Mouse (Mus musculus) ES-Bruce4 (cell line): ENCODE results near the gene Adcy1. TPM values are rescaled to one million over a fixed set of nuclear protein-coding genes. Genes with fewer than 3 reads are reported as not detected.

Experiments
- H3K27ac ChIP-seq: 2 replicates; pipeline ENCODE4 v1.5.1; 2012; ENCODE audit warnings: low read length, inconsistent platforms; ENCODE audit not compliant: insufficient read depth
- H3K27me3 ChIP-seq: 2 replicates; pipeline ENCODE4 v1.6.1; 2012; ENCODE audit warnings: mild to moderate bottlenecking, low read length, inconsistent platforms; ENCODE audit not compliant: control insufficient read depth, poor library complexity, insufficient read depth, severe bottlenecking
- H3K36me3 ChIP-seq: 2 replicates; pipeline ENCODE4 v1.6.1; 2012; ENCODE audit warnings: inconsistent platforms, mild to moderate bottlenecking, low read length, moderate library complexity; ENCODE audit not compliant: control insufficient read depth, poor library complexity, insufficient read depth, severe bottlenecking
- H3K4me1 ChIP-seq: one replicate; pipeline ENCODE4 v1.8.1; 2011; ENCODE audit warnings: low read length; ENCODE audit not compliant: control insufficient read depth, insufficient read depth
- H3K4me3 ChIP-seq: 2 replicates; pipeline ENCODE4 v1.5.1; 2011; ENCODE audit warnings: low read depth, mild to moderate bottlenecking, low read length
- H3K9ac ChIP-seq: 2 replicates; pipeline ENCODE4 v1.6.1; 2012; ENCODE audit warnings: low read depth, mild to moderate bottlenecking, inconsistent platforms; ENCODE audit not compliant: poor library complexity, severe bottlenecking
- H3K9me3 ChIP-seq: replicated peaks from 2 replicates; pipeline ENCODE4 v1.6.1; 2012; ENCODE audit warnings: mild to moderate bottlenecking, low read length, inconsistent platforms; ENCODE audit not compliant: control insufficient read depth, poor library complexity, insufficient read depth, severe bottlenecking
- CTCF ChIP-seq: IDR thresholded peaks from one replicate; pipeline ENCODE4 v1.8.1; 2011; ENCODE audit warnings: low read depth, low read length
- EP300 ChIP-seq: IDR thresholded peaks from 2 replicates; pipeline ENCODE4 v1.6.1; 2011; ENCODE audit warnings: low read depth, low read length; ENCODE audit not compliant: insufficient read depth
- POLR2A ChIP-seq: IDR thresholded peaks from one replicate; pipeline ENCODE4 v1.8.1; 2011; ENCODE audit warnings: low read length; ENCODE audit not compliant: insufficient read depth
- polyA plus RNA-seq: library from polyadenylated mRNA; stranded (reverse); fragments of >200 nt; gene quantifications from 2 replicates; pipeline ENCODE4 v1.2.4, GENCODE M21; 2011; ENCODE audit warnings: low read depth; ENCODE audit not compliant: missing spikeins, insufficient read depth, insufficient read length

Gene Adcy1
- polyA plus RNA-seq, 1 experiment, result 5.7 TPM

GRCm38 (mm10) chr11:7114312-7114711, 51.0 kb downstream of the Adcy1 start:
- TF ChIP-seq CTCF, result no peak
- no peak for TF ChIP-seq EP300
- TF ChIP-seq POLR2A, result no peak
- no peaks in the 10 kb centered on the region for H3K27me3 ChIP-seq
- H3K9me3 ChIP-seq, result no peaks in the 10 kb centered on the region
- H3K4me1 ChIP-seq, result no peaks in the 10 kb centered on the region
- H3K9ac ChIP-seq, result no peak overlapping the region
- no peak overlapping the region for H3K4me3 ChIP-seq
- no peaks in the 10 kb centered on the region for H3K36me3 ChIP-seq
- H3K27ac ChIP-seq, result no peak overlapping the region

- no peaks in the 10 kb centered on the region for H3K27me3 ChIP-seq
- no peak overlapping the region for H3K9ac ChIP-seq
- H3K9me3 ChIP-seq, result no peaks in the 10 kb centered on the region
- H3K36me3 ChIP-seq, result no peaks in the 10 kb centered on the region
- H3K27ac ChIP-seq, result no peak overlapping the region
- H3K4me1 ChIP-seq, result no peaks in the 10 kb centered on the region
- TF ChIP-seq POLR2A (no peak), EP300 (no peak), CTCF (no peak)
- H3K4me3 ChIP-seq, result no peak overlapping the region
Measured at GRCm38 (mm10) chr11:7116647-7117046, 53.4 kb downstream of the Adcy1 start.

GRCm38 (mm10) chr11:7129319-7130051, 66.2 kb downstream of the Adcy1 start:
- Histone ChIP-seq H3K27me3 (no peaks in the 10 kb centered on the region), H3K9ac (no peak overlapping the region), H3K36me3 (peaks cover 2% of the 10 kb centered on the region; the same call in 1 of the 2 replicates), H3K4me3 (no peak overlapping the region), H3K4me1 (no peaks in the 10 kb centered on the region), H3K27ac (no peak overlapping the region), H3K9me3 (no peaks in the 10 kb centered on the region)
- TF ChIP-seq EP300, result no peak
- TF ChIP-seq CTCF, result no peak
- TF ChIP-seq POLR2A, result no peak

GRCm38 (mm10) chr11:7132736-7133387, 69.6 kb downstream of the Adcy1 start:
- Histone ChIP-seq H3K27ac (no peak overlapping the region), H3K9me3 (no peaks in the 10 kb centered on the region), H3K27me3 (no peaks in the 10 kb centered on the region), H3K4me1 (no peaks in the 10 kb centered on the region), H3K4me3 (no peak overlapping the region), H3K9ac (no peak overlapping the region), H3K36me3 (peaks cover 2% of the 10 kb centered on the region; the same call in 1 of the 2 replicates)
- TF ChIP-seq POLR2A (no peak), EP300 (no peak), CTCF (no peak)

- Histone ChIP-seq H3K36me3 (peaks cover 2% of the 10 kb centered on the region; the same call in 1 of the 2 replicates), H3K9me3 (no peaks in the 10 kb centered on the region), H3K4me3 (no peak overlapping the region), H3K9ac (no peak overlapping the region), H3K27me3 (no peaks in the 10 kb centered on the region), H3K27ac (no peak overlapping the region), H3K4me1 (no peaks in the 10 kb centered on the region)
- TF ChIP-seq POLR2A (no peak), CTCF (no peak), EP300 (no peak)
Measured at GRCm38 (mm10) chr11:7133736-7134135, 70.4 kb downstream of the Adcy1 start.

GRCm38 (mm10) chr11:7134319-7134718, 71.0 kb downstream of the Adcy1 start:
- H3K36me3 ChIP-seq, result peaks cover 2% of the 10 kb centered on the region; the same call in 1 of the 2 replicates
- H3K9ac ChIP-seq, result no peak overlapping the region
- no peak overlapping the region for H3K27ac ChIP-seq
- no peaks in the 10 kb centered on the region for H3K27me3 ChIP-seq
- H3K4me1 ChIP-seq, result no peaks in the 10 kb centered on the region
- no peak overlapping the region for H3K4me3 ChIP-seq
- TF ChIP-seq EP300 (no peak), POLR2A (no peak), CTCF (no peak)
- H3K9me3 ChIP-seq, result no peaks in the 10 kb centered on the region
